Mouse (Mus musculus) C2C12 (cell line): ENCODE results near the gene Trim27. TPM values are rescaled to one million over a fixed set of nuclear protein-coding genes. Genes with fewer than 3 reads are reported as not detected.
A peak's percentile ranks its signal among the peaks of the same experiment; 100 is the strongest.

Experiments
- H3K27me3 ChIP-seq: one replicate; pipeline ENCODE4 v1.6.1; 2011; ENCODE audit not compliant: control insufficient read depth, insufficient read depth, insufficient read length
- H3K36me3 ChIP-seq: one replicate; pipeline ENCODE4 v1.6.1; 2011; ENCODE audit not compliant: control insufficient read depth, insufficient read depth
- H3K4me3 ChIP-seq: one replicate; pipeline ENCODE4 v1.5.1; 2011; ENCODE audit warnings: mild to moderate bottlenecking, control low read depth; ENCODE audit not compliant: poor library complexity, insufficient read depth, severe bottlenecking
- H3K79me2 ChIP-seq: one replicate; pipeline ENCODE4 v1.6.1; 2011; ENCODE audit not compliant: control insufficient read depth, insufficient read depth
- H3K79me3 ChIP-seq: one replicate; pipeline ENCODE4 v1.6.1; 2011; ENCODE audit warnings: low read depth, control low read depth
- H3ac ChIP-seq: one replicate; pipeline ENCODE3; 2011; ENCODE audit warnings: low read depth; ENCODE audit not compliant: control insufficient read depth, insufficient read length
- CEBPB ChIP-seq: IDR thresholded peaks from one replicate; pipeline ENCODE4 v1.6.1; 2011; ENCODE audit warnings: low read depth, mild to moderate bottlenecking, control low read depth, moderate library complexity
- CTCF ChIP-seq: IDR thresholded peaks from one replicate; pipeline ENCODE4 v1.5.1; 2011; ENCODE audit not compliant: control insufficient read depth, insufficient read depth, insufficient read length
- FOSL1 ChIP-seq: IDR thresholded peaks from one replicate; pipeline ENCODE4 v1.8.0; 2011; ENCODE audit warnings: mild to moderate bottlenecking, low read length; ENCODE audit not compliant: poor library complexity, insufficient read depth, severe bottlenecking
- MAX ChIP-seq: IDR thresholded peaks from one replicate; pipeline ENCODE4 v1.6.1; 2011; ENCODE audit warnings: mild to moderate bottlenecking, control low read depth
- MYOD1 ChIP-seq: IDR thresholded peaks from one replicate; pipeline ENCODE4 v1.6.1; 2011; ENCODE audit warnings: low read depth; ENCODE audit not compliant: control insufficient read depth, insufficient read length
- MYOG ChIP-seq: IDR thresholded peaks from one replicate; pipeline ENCODE4 v1.6.1; 2011; ENCODE audit not compliant: control insufficient read depth, insufficient read length; ENCODE audit errors: extremely low read depth
- USF1 ChIP-seq: IDR thresholded peaks from one replicate; pipeline ENCODE4 v1.6.1; 2011; ENCODE audit warnings: low read depth, mild to moderate bottlenecking, control low read depth, moderate library complexity
- polyA plus RNA-seq: library from polyadenylated mRNA; unstranded; fragments of >200 nt; fragmentation: generic; extraction: Trizol; gene quantifications from one replicate; pipeline ENCODE4 v1.2.1, GENCODE M21; 2012; ENCODE audit warnings: missing spikeins

Trim27 gene
- polyA plus RNA-seq, 1 experiment = 105 TPM

DNA sequence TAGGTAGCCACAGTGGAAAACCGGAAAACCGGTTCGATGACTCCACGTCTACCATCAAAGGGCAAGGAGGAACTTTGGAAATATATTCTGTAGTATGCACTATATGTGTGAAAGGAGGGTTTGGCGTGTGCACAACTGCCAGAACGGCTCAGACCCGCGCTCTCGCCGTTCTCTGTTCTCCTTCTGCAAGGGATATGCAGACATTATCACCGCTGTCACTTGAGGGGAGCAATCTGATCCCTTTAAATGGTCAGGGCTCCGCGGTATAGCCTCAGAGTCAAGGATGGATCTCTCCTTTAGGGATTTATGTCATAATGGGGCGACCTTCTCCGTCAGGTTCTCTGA lies 19.8 kb upstream of the Trim27 start:
- H3ac ChIP-seq = peak overlapping the region; percentile 69
- H3K79me3 ChIP-seq = no peaks in the 10 kb centered on the region
- no peaks in the 10 kb centered on the region for H3K79me2 ChIP-seq
- TF ChIP-seq MYOD1 (no peak), FOSL1 (no peak), MAX (no peak), CTCF (no peak), MYOG (no peak), CEBPB (no peak), USF1 (no peak)
- H3K27me3 ChIP-seq = no peaks in the 10 kb centered on the region
- peak overlapping the region; percentile 48 for H3K4me3 ChIP-seq
- H3K36me3 ChIP-seq = no peaks in the 10 kb centered on the region

- H3K4me3 ChIP-seq = peak overlapping the region; percentile 48
- H3K79me3 ChIP-seq = no peaks in the 10 kb centered on the region
- H3K36me3 ChIP-seq = no peaks in the 10 kb centered on the region
- TF ChIP-seq USF1 (no peak), MYOD1 (no peak), MYOG (no peak), CEBPB (no peak), FOSL1 (no peak), MAX (no peak), CTCF (no peak)
- H3ac ChIP-seq = peak overlapping the region; percentile 54
- no peaks in the 10 kb centered on the region for H3K79me2 ChIP-seq
- H3K27me3 ChIP-seq = no peaks in the 10 kb centered on the region
These were observed 19.2 kb upstream of the Trim27 start for GRCm38 (mm10) chr13:21160041-21160511.

DNA sequence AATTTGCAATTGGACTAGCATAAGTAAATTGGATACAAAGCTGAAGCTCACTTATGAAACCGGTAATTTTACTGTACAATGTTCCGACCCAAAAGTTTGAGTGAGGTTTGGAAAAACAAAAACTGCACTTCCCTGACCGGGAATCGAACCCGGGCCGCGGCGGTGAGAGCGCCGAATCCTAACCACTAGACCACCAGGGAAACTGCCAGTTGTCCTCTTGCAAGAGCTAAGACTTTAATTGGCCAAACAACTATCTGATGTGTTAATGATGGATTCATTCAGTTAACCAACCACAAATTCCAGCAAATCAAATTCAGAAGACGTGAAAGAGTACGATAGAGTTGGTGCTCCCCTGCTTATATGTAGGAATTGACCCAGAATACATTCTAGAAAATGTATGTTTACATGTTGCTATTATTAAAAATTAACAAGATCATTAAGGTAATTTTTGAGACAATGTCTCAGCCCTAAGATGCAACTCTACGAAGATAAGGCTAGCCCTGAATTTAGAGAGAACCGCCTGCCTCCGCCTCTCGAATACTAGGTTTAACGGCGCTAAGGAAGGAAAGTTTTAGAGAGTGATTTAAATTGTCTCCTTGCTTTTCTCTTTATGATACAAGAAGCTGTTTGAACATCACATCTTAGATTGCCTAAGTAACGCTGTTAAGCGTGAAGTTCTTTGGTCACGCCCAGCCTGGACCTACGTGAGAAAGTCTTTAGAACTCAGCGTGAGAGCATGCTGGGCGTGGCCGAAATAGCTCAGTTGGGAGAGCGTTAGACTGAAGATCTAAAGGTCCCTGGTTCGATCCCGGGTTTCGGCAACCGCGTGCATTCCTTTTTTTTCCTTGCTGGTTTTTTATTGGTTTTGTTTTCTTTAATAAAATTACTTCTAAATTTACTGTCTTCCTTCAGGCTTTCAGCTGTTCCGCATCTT lies 18.3 kb upstream of the Trim27 start:
- TF ChIP-seq FOSL1 = no peak
- no peak for TF ChIP-seq USF1
- TF ChIP-seq MYOD1 = no peak
- TF ChIP-seq MAX = no peak
- TF ChIP-seq CEBPB = no peak
- no peak for TF ChIP-seq MYOG
- no peak for TF ChIP-seq CTCF

GRCm38 (mm10) chr13:21161591-21161990 lies 17.7 kb upstream of the Trim27 start:
- H3ac ChIP-seq = no peak overlapping the region
- H3K79me2 ChIP-seq = no peaks in the 10 kb centered on the region
- no peaks in the 10 kb centered on the region for H3K36me3 ChIP-seq
- TF ChIP-seq MYOD1 (no peak), CEBPB (no peak), MAX (no peak), FOSL1 (no peak), USF1 (no peak), CTCF (no peak), MYOG (no peak)
- no peaks in the 10 kb centered on the region for H3K79me3 ChIP-seq
- H3K4me3 ChIP-seq = no peak overlapping the region
- no peaks in the 10 kb centered on the region for H3K27me3 ChIP-seq

More for the DNA sequence above, 18.3 kb upstream of the Trim27 start:
- Histone ChIP-seq H3K36me3 (no peaks in the 10 kb centered on the region), H3K4me3 (peak overlapping the region; percentile 48), H3ac (no peak overlapping the region), H3K79me3 (no peaks in the 10 kb centered on the region), H3K27me3 (no peaks in the 10 kb centered on the region), H3K79me2 (no peaks in the 10 kb centered on the region)

GRCm38 (mm10) chr13:21162591-21162990 lies 16.7 kb upstream of the Trim27 start:
- no peaks in the 10 kb centered on the region for H3K27me3 ChIP-seq
- H3K79me3 ChIP-seq = no peaks in the 10 kb centered on the region
- TF ChIP-seq FOSL1 = no peak
- TF ChIP-seq CTCF = no peak
- no peak for TF ChIP-seq MYOD1
- TF ChIP-seq MYOG = no peak
- TF ChIP-seq MAX = no peak
- TF ChIP-seq USF1 = no peak
- no peak for TF ChIP-seq CEBPB
- H3K36me3 ChIP-seq = no peaks in the 10 kb centered on the region
- H3K4me3 ChIP-seq = no peak overlapping the region
- no peak overlapping the region for H3ac ChIP-seq
- no peaks in the 10 kb centered on the region for H3K79me2 ChIP-seq
